Mouse (Mus musculus): ENCODE measurements around the gene Tmigd3. TPM values are rescaled to one million over a fixed set of nuclear protein-coding genes. Genes with fewer than 3 reads are reported as not detected.
A peak's percentile ranks its signal among the peaks of the same experiment; 100 is the strongest.

Tmigd3 gene
- polyA plus RNA-seq, 1 experiment from 2014 or later, result 0.18 TPM

GRCm38 (mm10) chr3:105868135-105868534 is 2.6 kb upstream of the Tmigd3 start:
- Histone ChIP-seq H3K27me3 (replicated peaks; ENCODE audit: control insufficient read depth, insufficient read depth, low read length) (no peaks in the 10 kb centered on the region), H3K27ac (ENCODE audit: low read depth) (no peak overlapping the region), H3K4me1 (replicated peaks; ENCODE audit: control insufficient read depth, insufficient read depth, low read length) (peaks cover 5% of the 10 kb centered on the region), H3K4me3 (ENCODE audit: low read depth, low read length) (no peak overlapping the region), H3K36me3 (ENCODE audit: control insufficient read depth, insufficient read depth, low read length) (no peaks in the 10 kb centered on the region), H3K4me2 (ENCODE audit: low read length) (no peak overlapping the region), H3K9me3 (ENCODE audit: control insufficient read depth, low read length) (no peaks in the 10 kb centered on the region), H3K9ac (ENCODE audit: low read length) (no peak overlapping the region)
- DNase-seq (ENCODE audit: low spot score) (no peak), ATAC-seq (replicated peaks; ENCODE audit: low FRiP score, low TSS enrichment, low read depth) (no peak)
- whole genome bisulfite sequencing, result 60% methylated on average over 2 of the region's 2 CpGs

GRCm38 (mm10) chr3:105872034-105872433 is 1.3 kb downstream of the Tmigd3 start:
- DNase-seq (ENCODE audit: low spot score), result peak; percentile 47
- ATAC-seq (replicated peaks; ENCODE audit: low FRiP score, low TSS enrichment, low read depth), result no peak

GRCm38 (mm10) chr3:105872579-105872978 is 1.9 kb downstream of the Tmigd3 start:
- Histone ChIP-seq H3K4me1 (replicated peaks; ENCODE audit: control insufficient read depth, insufficient read depth, low read length) (peaks cover 5% of the 10 kb centered on the region), H3K4me2 (ENCODE audit: low read length) (no peak overlapping the region), H3K9me3 (ENCODE audit: control insufficient read depth, low read length) (no peaks in the 10 kb centered on the region), H3K4me3 (ENCODE audit: low read depth, low read length) (no peak overlapping the region), H3K36me3 (ENCODE audit: control insufficient read depth, insufficient read depth, low read length) (no peaks in the 10 kb centered on the region), H3K27ac (ENCODE audit: low read depth) (peak overlapping the region; percentile 65), H3K9ac (ENCODE audit: low read length) (no peak overlapping the region), H3K27me3 (replicated peaks; ENCODE audit: control insufficient read depth, insufficient read depth, low read length) (no peaks in the 10 kb centered on the region)
- peak; percentile 41 for DNase-seq (ENCODE audit: low spot score)
- 51% methylated on average over 3 of the region's 3 CpGs for WGBS
- ATAC-seq (replicated peaks; ENCODE audit: low FRiP score, low TSS enrichment, low read depth), result no peak

More at GRCm38 (mm10) chr3:105872034-105872433, 1.3 kb downstream of the Tmigd3 start:
- no peaks in the 10 kb centered on the region for H3K27me3 ChIP-seq (replicated peaks; ENCODE audit: control insufficient read depth, insufficient read depth, low read length)
- no peaks in the 10 kb centered on the region for H3K36me3 ChIP-seq (ENCODE audit: control insufficient read depth, insufficient read depth, low read length)
- H3K9ac ChIP-seq (ENCODE audit: low read length), result no peak overlapping the region
- peak overlapping the region; percentile 65 for H3K27ac ChIP-seq (ENCODE audit: low read depth)
- peaks cover 5% of the 10 kb centered on the region for H3K4me1 ChIP-seq (replicated peaks; ENCODE audit: control insufficient read depth, insufficient read depth, low read length)
- H3K4me3 ChIP-seq (ENCODE audit: low read depth, low read length), result no peak overlapping the region
- no peaks in the 10 kb centered on the region for H3K9me3 ChIP-seq (ENCODE audit: control insufficient read depth, low read length)
- H3K4me2 ChIP-seq (ENCODE audit: low read length), result no peak overlapping the region
- WGBS, result 41% methylated on average over 6 of the region's 6 CpGs

GRCm38 (mm10) chr3:105873451-105874445 is 3.0 kb downstream of the Tmigd3 start:
- Histone ChIP-seq H3K4me2 (ENCODE audit: low read length) (no peak overlapping the region), H3K4me1 (replicated peaks; ENCODE audit: control insufficient read depth, insufficient read depth, low read length) (peaks cover 5% of the 10 kb centered on the region), H3K36me3 (ENCODE audit: control insufficient read depth, insufficient read depth, low read length) (no peaks in the 10 kb centered on the region), H3K27ac (ENCODE audit: low read depth) (no peak overlapping the region), H3K9me3 (ENCODE audit: control insufficient read depth, low read length) (no peaks in the 10 kb centered on the region), H3K9ac (ENCODE audit: low read length) (no peak overlapping the region), H3K4me3 (ENCODE audit: low read depth, low read length) (no peak overlapping the region), H3K27me3 (replicated peaks; ENCODE audit: control insufficient read depth, insufficient read depth, low read length) (no peaks in the 10 kb centered on the region)
- 80% methylated on average over 6 of the region's 6 CpGs for WGBS
- no peak for ATAC-seq (replicated peaks; ENCODE audit: low FRiP score, low TSS enrichment, low read depth)
- peak; percentile 38 for DNase-seq (ENCODE audit: low spot score)

- no peak overlapping the region for H3K4me2 ChIP-seq (ENCODE audit: low read length)
- H3K27ac ChIP-seq (ENCODE audit: low read depth), result no peak overlapping the region
- H3K4me3 ChIP-seq (ENCODE audit: low read depth, low read length), result no peak overlapping the region
- H3K4me1 ChIP-seq (replicated peaks; ENCODE audit: control insufficient read depth, insufficient read depth, low read length), result peaks cover 5% of the 10 kb centered on the region
- no peaks in the 10 kb centered on the region for H3K9me3 ChIP-seq (ENCODE audit: control insufficient read depth, low read length)
- no peaks in the 10 kb centered on the region for H3K27me3 ChIP-seq (replicated peaks; ENCODE audit: control insufficient read depth, insufficient read depth, low read length)
- 79% methylated on average over 5 of the region's 5 CpGs for WGBS
- DNase-seq (ENCODE audit: low spot score), result peak; percentile 23
- no peak overlapping the region for H3K9ac ChIP-seq (ENCODE audit: low read length)
- no peak for ATAC-seq (replicated peaks; ENCODE audit: low FRiP score, low TSS enrichment, low read depth)
- no peaks in the 10 kb centered on the region for H3K36me3 ChIP-seq (ENCODE audit: control insufficient read depth, insufficient read depth, low read length)
Observed at GRCm38 (mm10) chr3:105876022-105876421, 5.3 kb downstream of the Tmigd3 start.

GRCm38 (mm10) chr3:105877252-105877803 is 6.6 kb downstream of the Tmigd3 start:
- DNase-seq (ENCODE audit: low spot score) (no peak), ATAC-seq (replicated peaks; ENCODE audit: low FRiP score, low TSS enrichment, low read depth) (no peak)
- Histone ChIP-seq H3K9ac (ENCODE audit: low read length) (no peak overlapping the region), H3K9me3 (ENCODE audit: control insufficient read depth, low read length) (no peaks in the 10 kb centered on the region), H3K4me2 (ENCODE audit: low read length) (no peak overlapping the region), H3K27ac (ENCODE audit: low read depth) (no peak overlapping the region; the same call in 1 of the 2 replicates), H3K4me1 (replicated peaks; ENCODE audit: control insufficient read depth, insufficient read depth, low read length) (peaks cover 3% of the 10 kb centered on the region), H3K4me3 (ENCODE audit: low read depth, low read length) (no peak overlapping the region), H3K36me3 (ENCODE audit: control insufficient read depth, insufficient read depth, low read length) (no peaks in the 10 kb centered on the region), H3K27me3 (replicated peaks; ENCODE audit: control insufficient read depth, insufficient read depth, low read length) (no peaks in the 10 kb centered on the region)
- 69% methylated on average over 6 of the region's 6 CpGs for WGBS

- Histone ChIP-seq H3K27ac (ENCODE audit: low read depth) (no peak overlapping the region), H3K4me2 (ENCODE audit: low read length) (no peak overlapping the region), H3K27me3 (replicated peaks; ENCODE audit: control insufficient read depth, insufficient read depth, low read length) (no peaks in the 10 kb centered on the region), H3K4me1 (replicated peaks; ENCODE audit: control insufficient read depth, insufficient read depth, low read length) (no peaks in the 10 kb centered on the region), H3K36me3 (ENCODE audit: control insufficient read depth, insufficient read depth, low read length) (no peaks in the 10 kb centered on the region), H3K9me3 (ENCODE audit: control insufficient read depth, low read length) (no peaks in the 10 kb centered on the region), H3K9ac (ENCODE audit: low read length) (no peak overlapping the region), H3K4me3 (ENCODE audit: low read depth, low read length) (no peak overlapping the region)
- 59% methylated on average over 2 of the region's 2 CpGs for WGBS
- ATAC-seq (replicated peaks; ENCODE audit: low FRiP score, low TSS enrichment, low read depth), result no peak
- no peak for DNase-seq (ENCODE audit: low spot score)
Observed at GRCm38 (mm10) chr3:105877919-105878318, 7.2 kb downstream of the Tmigd3 start.

GRCm38 (mm10) chr3:105878751-105879150 is 8.0 kb downstream of the Tmigd3 start:
- no peaks in the 10 kb centered on the region for H3K9me3 ChIP-seq (ENCODE audit: control insufficient read depth, low read length)
- DNase-seq (ENCODE audit: low spot score) (peak; percentile 15), ATAC-seq (replicated peaks; ENCODE audit: low FRiP score, low TSS enrichment, low read depth) (no peak)
- no peak overlapping the region for H3K4me2 ChIP-seq (ENCODE audit: low read length)
- H3K27me3 ChIP-seq (replicated peaks; ENCODE audit: control insufficient read depth, insufficient read depth, low read length), result no peaks in the 10 kb centered on the region
- no peak overlapping the region for H3K9ac ChIP-seq (ENCODE audit: low read length)
- H3K4me3 ChIP-seq (ENCODE audit: low read depth, low read length), result no peak overlapping the region
- no peaks in the 10 kb centered on the region for H3K36me3 ChIP-seq (ENCODE audit: control insufficient read depth, insufficient read depth, low read length)
- 89% methylated on average over 8 of the region's 8 CpGs for WGBS
- no peak overlapping the region for H3K27ac ChIP-seq (ENCODE audit: low read depth)
- H3K4me1 ChIP-seq (replicated peaks; ENCODE audit: control insufficient read depth, insufficient read depth, low read length), result no peaks in the 10 kb centered on the region

All from intestine, embryonic 14.5 days (tissue).